Mouse (Mus musculus) forebrain, embryonic 10.5 days (tissue): ENCODE data around the gene Abhd13. TPM values are rescaled to one million over a fixed set of nuclear protein-coding genes. Genes with fewer than 3 reads are reported as not detected.

Experiments used
- polyA plus RNA-seq: library from polyadenylated mRNA; unstranded; fragments of >200 nt; fragmentation: Nextera tagmentation; extraction: Ambion mirVana; gene quantifications from 2 replicates; pipeline ENCODE4 v1.2.1, GENCODE M21; 2016

Gene Abhd13
- polyA plus RNA-seq, 1 experiment from 2014 or later: 14.9 TPM

Other genes with a start within 250 kb of the Abhd13 start
- gene Fam155a, start 206.5 kb upstream of the Abhd13 start, polyA plus RNA-seq: 0.50 and 0.53 TPM in 2 replicates
- gene Gm10217, start 113.5 kb upstream of the Abhd13 start, polyA plus RNA-seq: not detected in 2 replicates
- gene Lig4, start within 50 bp of the Abhd13 start, polyA plus RNA-seq: 8.0 and 8.3 TPM in 2 replicates
- 0.12 and 0.30 TPM in 2 replicates for gene Tnfsf13b, start 28.8 kb downstream of the Abhd13 start, polyA plus RNA-seq
- 0.50 and 0.64 TPM in 2 replicates for gene Myo16, start 176.2 kb downstream of the Abhd13 start, polyA plus RNA-seq